Mouse (Mus musculus) limb, embryonic 11.5 days (tissue): ENCODE results near the gene Mia2. TPM values are rescaled to one million over a fixed set of nuclear protein-coding genes. Genes with fewer than 3 reads are reported as not detected.

Source experiments
- ATAC-seq: fragments of 200-750 bp; cut with Nextera tagmentation; 2 replicates; pipeline ENCODE4 v1.8.0; 2017; ENCODE audit warnings: low read depth; ENCODE audit not compliant: insufficient number of reproducible peaks, low FRiP score, low TSS enrichment
- DNase-seq: peaks from one replicate; pipeline ENCODE4 v3.0.0-alpha.2; 2015; ENCODE audit warnings: low spot score
- H3K27ac ChIP-seq: fragments of 300-500 bp; sonication (generic); replicated peaks from 2 replicates; pipeline ENCODE4 v1.5.1; 2014; ENCODE audit warnings: low read depth, mild to moderate bottlenecking, low read length
- H3K27me3 ChIP-seq: fragments of 300-500 bp; sonication (generic); 2 replicates; pipeline ENCODE4 v1.6.1; 2014; ENCODE audit warnings: mild to moderate bottlenecking, low read length, mixed read lengths; ENCODE audit not compliant: control insufficient read depth, insufficient read depth
- H3K36me3 ChIP-seq: fragments of 300-500 bp; sonication (generic); 2 replicates; pipeline ENCODE4 v1.6.1; 2014; ENCODE audit warnings: mild to moderate bottlenecking, low read length, moderate library complexity, mixed read lengths; ENCODE audit not compliant: control insufficient read depth, insufficient read depth
- H3K4me1 ChIP-seq: fragments of 300-500 bp; sonication (generic); 2 replicates; pipeline ENCODE4 v1.6.1; 2014; ENCODE audit warnings: low read length, mixed read lengths; ENCODE audit not compliant: control insufficient read depth, insufficient read depth
- H3K4me2 ChIP-seq: fragments of 300-500 bp; sonication (generic); 2 replicates; pipeline ENCODE4 v1.6.1; 2014; ENCODE audit warnings: low read depth, mild to moderate bottlenecking, moderate library complexity; ENCODE audit not compliant: severe bottlenecking
- H3K4me3 ChIP-seq: fragments of 300-500 bp; sonication (generic); 2 replicates; pipeline ENCODE4 v1.5.1; 2014; ENCODE audit warnings: low read depth, low read length
- H3K9ac ChIP-seq: fragments of 300-500 bp; sonication (generic); 2 replicates; pipeline ENCODE4 v1.6.1; 2014; ENCODE audit warnings: mild to moderate bottlenecking, low read length
- H3K9me3 ChIP-seq: fragments of 300-500 bp; sonication (generic); 2 replicates; pipeline ENCODE4 v1.6.1; 2016; ENCODE audit warnings: low read length; ENCODE audit not compliant: control insufficient read depth
- WGBS: fragments of 180-500 bp; shearing (Covaris S2); extraction: QIAGEN DNeasy Blood & Tissue Kit; methylation state at CpG from one replicate; pipeline ENCODE4 v1.1.7; 2014; 5-methylcytosine and 5-hydroxymethylcytosine counted together
- polyA plus RNA-seq: library from polyadenylated mRNA; unstranded; fragments of >200 nt; fragmentation: Nextera tagmentation; extraction: Ambion mirVana; gene quantifications from 2 replicates; pipeline ENCODE4 v1.2.1, GENCODE M21; 2014

The Mia2 gene
- polyA plus RNA-seq, 1 experiment from 2014 or later = 65.9 TPM

GRCm38 (mm10) chr12:59076996-59077395 lies 18.6 kb upstream of the Mia2 start:
- no peaks in the 10 kb centered on the region for H3K27me3 ChIP-seq
- WGBS = 90% methylated on average over 3 of the region's 3 CpGs
- DNase-seq (no peak), ATAC-seq (no peak)
- H3K36me3 ChIP-seq = peaks cover 9% of the 10 kb centered on the region; the same call in 1 of the 2 replicates
- H3K9ac ChIP-seq = no peak overlapping the region
- no peak overlapping the region for H3K27ac ChIP-seq
- H3K4me3 ChIP-seq = no peak overlapping the region
- no peaks in the 10 kb centered on the region for H3K4me1 ChIP-seq
- H3K4me2 ChIP-seq = no peak overlapping the region
- H3K9me3 ChIP-seq = no peaks in the 10 kb centered on the region

GRCm38 (mm10) chr12:59077883-59078282 lies 17.7 kb upstream of the Mia2 start:
- no peak overlapping the region for H3K4me2 ChIP-seq
- ATAC-seq = no peak
- H3K27ac ChIP-seq = no peak overlapping the region
- H3K4me1 ChIP-seq = no peaks in the 10 kb centered on the region
- H3K9me3 ChIP-seq = no peaks in the 10 kb centered on the region
- 91% methylated on average over 3 of the region's 3 CpGs for WGBS
- H3K9ac ChIP-seq = no peak overlapping the region
- H3K4me3 ChIP-seq = no peak overlapping the region
- H3K27me3 ChIP-seq = no peaks in the 10 kb centered on the region
- H3K36me3 ChIP-seq = 0 out of 2 replicates have a peak, but pooled peaks cover 3% of the 10 kb centered on the region
- no peak for DNase-seq

GRCm38 (mm10) chr12:59080461-59080860 lies 15.1 kb upstream of the Mia2 start:
- Histone ChIP-seq H3K4me3 (no peak overlapping the region), H3K27ac (no peak overlapping the region), H3K27me3 (no peaks in the 10 kb centered on the region), H3K4me1 (no peaks in the 10 kb centered on the region), H3K9ac (no peak overlapping the region), H3K9me3 (no peaks in the 10 kb centered on the region), H3K36me3 (no peaks in the 10 kb centered on the region), H3K4me2 (no peak overlapping the region)
- ATAC-seq (no peak), DNase-seq (no peak)
- WGBS = 90% methylated on average over 4 of the region's 4 CpGs

GRCm38 (mm10) chr12:59084446-59084845 lies 11.2 kb upstream of the Mia2 start:
- H3K4me1 ChIP-seq = no peaks in the 10 kb centered on the region
- DNase-seq = no peak
- H3K4me2 ChIP-seq = no peak overlapping the region
- H3K4me3 ChIP-seq = no peak overlapping the region
- H3K9me3 ChIP-seq = no peaks in the 10 kb centered on the region
- H3K27ac ChIP-seq = no peak overlapping the region
- 63% methylated on average over 5 of the region's 5 CpGs for WGBS
- no peak overlapping the region for H3K9ac ChIP-seq
- ATAC-seq = no peak
- no peaks in the 10 kb centered on the region for H3K27me3 ChIP-seq
- H3K36me3 ChIP-seq = no peaks in the 10 kb centered on the region

- DNase-seq (no peak), ATAC-seq (no peak)
- H3K9me3 ChIP-seq = no peaks in the 10 kb centered on the region
- H3K27me3 ChIP-seq = no peaks in the 10 kb centered on the region
- no peak overlapping the region for H3K4me2 ChIP-seq
- WGBS = 80% methylated on average over 5 of the region's 5 CpGs
- H3K36me3 ChIP-seq = no peaks in the 10 kb centered on the region
- no peaks in the 10 kb centered on the region for H3K4me1 ChIP-seq
- no peak overlapping the region for H3K4me3 ChIP-seq
- H3K27ac ChIP-seq = no peak overlapping the region
- no peak overlapping the region for H3K9ac ChIP-seq
Observed at GRCm38 (mm10) chr12:59086171-59086570, 9.4 kb upstream of the Mia2 start.

GRCm38 (mm10) chr12:59093543-59093942 lies 2.1 kb upstream of the Mia2 start:
- Histone ChIP-seq H3K27me3 (no peaks in the 10 kb centered on the region), H3K36me3 (no peaks in the 10 kb centered on the region), H3K4me3 (no peak overlapping the region), H3K9ac (no peak overlapping the region), H3K9me3 (no peaks in the 10 kb centered on the region), H3K4me1 (no peaks in the 10 kb centered on the region), H3K4me2 (no peak overlapping the region), H3K27ac (no peak overlapping the region)
- DNase-seq (no peak), ATAC-seq (no peak)
- WGBS = 75% methylated on average over 2 of the region's 2 CpGs

- H3K4me3 ChIP-seq = no peak overlapping the region
- ATAC-seq (no peak), DNase-seq (no peak)
- no peak overlapping the region for H3K27ac ChIP-seq
- H3K4me1 ChIP-seq = no peaks in the 10 kb centered on the region
- H3K36me3 ChIP-seq = no peaks in the 10 kb centered on the region
- no peaks in the 10 kb centered on the region for H3K9me3 ChIP-seq
- no peaks in the 10 kb centered on the region for H3K27me3 ChIP-seq
- H3K9ac ChIP-seq = no peak overlapping the region
- WGBS = 75% methylated on average over 5 of the region's 5 CpGs
- H3K4me2 ChIP-seq = no peak overlapping the region
Observed at GRCm38 (mm10) chr12:59104771-59105170, 9.2 kb downstream of the Mia2 start.

GRCm38 (mm10) chr12:59105914-59106313 lies 10.3 kb downstream of the Mia2 start:
- H3K9ac ChIP-seq = no peak overlapping the region
- H3K4me1 ChIP-seq = no peaks in the 10 kb centered on the region
- no peaks in the 10 kb centered on the region for H3K9me3 ChIP-seq
- no peaks in the 10 kb centered on the region for H3K27me3 ChIP-seq
- no peaks in the 10 kb centered on the region for H3K36me3 ChIP-seq
- DNase-seq (no peak), ATAC-seq (no peak)
- H3K4me3 ChIP-seq = no peak overlapping the region
- WGBS = 86% methylated on average over 6 of the region's 6 CpGs
- H3K4me2 ChIP-seq = no peak overlapping the region
- H3K27ac ChIP-seq = no peak overlapping the region

GRCm38 (mm10) chr12:59106491-59106890 lies 10.9 kb downstream of the Mia2 start:
- no peak overlapping the region for H3K4me3 ChIP-seq
- ATAC-seq = no peak
- DNase-seq = no peak
- no peak overlapping the region for H3K9ac ChIP-seq
- H3K4me2 ChIP-seq = no peak overlapping the region
- no peaks in the 10 kb centered on the region for H3K9me3 ChIP-seq
- no peak overlapping the region for H3K27ac ChIP-seq
- H3K4me1 ChIP-seq = no peaks in the 10 kb centered on the region
- no peaks in the 10 kb centered on the region for H3K36me3 ChIP-seq
- WGBS = 92% methylated on average over 5 of the region's 5 CpGs
- H3K27me3 ChIP-seq = no peaks in the 10 kb centered on the region
